Mouse (Mus musculus) MEL (cell line): ENCODE results near the gene Mtmr10.

Experiments used
- CHD1 ChIP-seq: IDR thresholded peaks from 2 replicates; pipeline ENCODE4 v1.6.1; 2012; ENCODE audit warnings: low read depth, mild to moderate bottlenecking, inconsistent platforms, low read length, improper control_type of control experiment
- CHD2 ChIP-seq: IDR thresholded peaks from 2 replicates; pipeline ENCODE4 v1.6.1; 2011; ENCODE audit warnings: low read length, improper control_type of control experiment
- CTCF ChIP-seq, 3 experiments: IDR thresholded peaks in 2 of 3; conservative IDR thresholded peaks in 1 of 3; 2 replicates each; pipeline ENCODE4 v1.5.1; 2011 to 2012; ENCODE audit warnings: low read length in 3 of 3, low read depth in 2 of 3, mild to moderate bottlenecking in 2 of 3, improper control_type of control experiment in 1 of 3, inconsistent platforms in 1 of 3, mixed read lengths in 1 of 3, moderate library complexity in 1 of 3; ENCODE audit not compliant: control insufficient read depth in 1 of 3, insufficient read depth in 1 of 3, poor library complexity in 1 of 3, severe bottlenecking in 1 of 3
- GABPA ChIP-seq: IDR thresholded peaks from 2 replicates; pipeline ENCODE4 v1.6.1; 2012; ENCODE audit warnings: low read depth, mild to moderate bottlenecking, inconsistent platforms, low read length, improper control_type of control experiment, moderate library complexity
- KAT2A ChIP-seq: conservative IDR thresholded peaks from 2 replicates; pipeline ENCODE4 v1.6.1; 2012; ENCODE audit warnings: low read depth, low read length, improper control_type of control experiment, inconsistent platforms
- MAX ChIP-seq: IDR thresholded peaks from 2 replicates; pipeline ENCODE4 v1.6.1; 2011; ENCODE audit warnings: low read length, improper control_type of control experiment
- POLR2A ChIP-seq, 2 experiments: IDR thresholded peaks; 2 replicates each; pipeline ENCODE4 v1.6.1; 2011 to 2012; ENCODE audit warnings: low read length in 2 of 2, mild to moderate bottlenecking in 2 of 2, control low read depth in 1 of 2, improper control_type of control experiment in 1 of 2, low read depth in 1 of 2, moderate library complexity in 1 of 2; ENCODE audit not compliant: control insufficient read depth in 1 of 2, insufficient read depth in 1 of 2, poor library complexity in 1 of 2
- TCF12 ChIP-seq: IDR thresholded peaks from 2 replicates; pipeline ENCODE4 v1.6.1; 2014; ENCODE audit warnings: low read depth, mild to moderate bottlenecking, inconsistent platforms, low read length, improper control_type of control experiment, moderate library complexity
- USF1 ChIP-seq: IDR thresholded peaks from 2 replicates; pipeline ENCODE4 v1.6.1; 2014; ENCODE audit warnings: low read depth, mild to moderate bottlenecking, inconsistent platforms, low read length, improper control_type of control experiment, moderate library complexity

- TF ChIP-seq CHD1: no peak
- no peak for TF ChIP-seq GABPA
- no peak for TF ChIP-seq POLR2A (IDR thresholded peaks at IDR 0.05; ENCODE audit: control insufficient read depth in 1 of 2, insufficient read depth in 1 of 2, low read depth in 1 of 2, low read length in 2 of 2, poor library complexity in 1 of 2)
- no peak for TF ChIP-seq TCF12
- TF ChIP-seq KAT2A: no peak
- TF ChIP-seq CTCF (IDR thresholded peaks at IDR 0.05 in 2 of 3, conservative IDR thresholded peaks at IDR 0.05 in 1 of 3; ENCODE audit: control insufficient read depth in 1 of 3, insufficient read depth in 1 of 3, low read depth in 2 of 3, low read length in 3 of 3, poor library complexity in 1 of 3, severe bottlenecking in 1 of 3): no peak
- TF ChIP-seq MAX: no peak
- TF ChIP-seq USF1: no peak
- TF ChIP-seq CHD2: no peak
Measured at GRCm38 (mm10) chr7:64360586-64360945, 73.1 kb downstream of the Mtmr10 start.
